ENCODE assay signal across 13 mouse cellular contexts in genomic region chr10:122715856-122716255, GRCm38 (mm10). TPM values are rescaled to one million over a fixed set of nuclear protein-coding genes. Genes with fewer than 3 reads are reported as not detected.
DNase-seq lines count a peak whose midpoint lies in the region; ATAC-seq and TF ChIP-seq lines count a peak whose summit lies in the region.
"Had no signal": no experiment of that assay in that cellular context is flagged by ENCODE, and none has a peak within 500 bp of the region (broad histone marks: within the 10 kb centered on the region; RNA-seq: fewer than 3 reads in every experiment).

No protein-coding gene starts in this region.

- DNase-seq in hindbrain, embryonic 10.5 days (ENCODE audit: low spot score) = no peak
- DNase-seq in cerebellum, adult 11 months = peak; percentile 52
- DNase-seq in forebrain, postnatal 0 days = peak; percentile 77
- DNase-seq: adrenal gland, postnatal 10 days; heart, postnatal 10 days; kidney, postnatal 10 days; liver had no signal

- no peaks in the 10 kb centered on the region for H3K27me3 ChIP-seq in hindbrain, embryonic 12.5 days
- no peaks in the 10 kb centered on the region for H3K27me3 ChIP-seq in hindbrain, embryonic 10.5 days (ENCODE audit: insufficient read depth, poor library complexity, severe bottlenecking)
- no peaks in the 10 kb centered on the region for H3K27me3 ChIP-seq in forebrain, postnatal 0 days (ENCODE audit: insufficient read depth, low read length)
- no peaks in the 10 kb centered on the region for H3K27me3 ChIP-seq in midbrain, embryonic 16.5 days (ENCODE audit: control insufficient read depth, insufficient read depth, low read depth, low read length)

- no peak overlapping the region for H3K4me3 ChIP-seq in hindbrain, embryonic 12.5 days
- no peak overlapping the region for H3K4me3 ChIP-seq in hindbrain, embryonic 10.5 days
- H3K4me3 ChIP-seq in forebrain, postnatal 0 days (ENCODE audit: low read depth, low read length) = no peak overlapping the region
- no peak overlapping the region for H3K4me3 ChIP-seq in midbrain, embryonic 16.5 days (ENCODE audit: low read depth, low read length)

- WGBS in hindbrain, embryonic 12.5 days = 80% methylated on average over 12 of the region's 12 CpGs
- WGBS in hindbrain, embryonic 10.5 days = 87% methylated on average over 12 of the region's 12 CpGs
- 17% methylated on average over 12 of the region's 12 CpGs for WGBS in forebrain, postnatal 0 days
- 51% methylated on average over 12 of the region's 12 CpGs for WGBS in midbrain, embryonic 16.5 days

- no peak for TF ChIP-seq CTCF in forebrain, postnatal 0 days (IDR thresholded peaks at IDR 0.05; ENCODE audit: low read depth)

- ATAC-seq in hindbrain, embryonic 12.5 days (ENCODE audit: low FRiP score) = no peak
- ATAC-seq in forebrain, postnatal 0 days = peak; percentile 56
- ATAC-seq in midbrain, embryonic 16.5 days = peak; percentile 49
- ATAC-seq in megakaryocyte, adult 5-6 weeks (ENCODE audit: poor library complexity, severe bottlenecking) = no peak
- no peak for ATAC-seq in erythroid progenitor cell, adult 5-6 weeks (replicated peaks; ENCODE audit: low FRiP score, poor library complexity, severe bottlenecking)
- no peak for ATAC-seq in megakaryocyte-erythroid progenitor cell, adult 5-6 weeks (replicated peaks; ENCODE audit: low FRiP score, low TSS enrichment, poor library complexity, severe bottlenecking)

- H3K9ac ChIP-seq in hindbrain, embryonic 12.5 days = no peak overlapping the region
- 0 out of 2 replicates have a peak overlapping the region, but pooled peaks have one; percentile 2 for H3K9ac ChIP-seq in forebrain, postnatal 0 days
- H3K9ac ChIP-seq in midbrain, embryonic 16.5 days (ENCODE audit: low read depth, low read length) = no peak overlapping the region

- H3K36me3 ChIP-seq in hindbrain, embryonic 12.5 days = no peaks in the 10 kb centered on the region
- H3K36me3 ChIP-seq in hindbrain, embryonic 10.5 days = no peaks in the 10 kb centered on the region
- no peaks in the 10 kb centered on the region for H3K36me3 ChIP-seq in forebrain, postnatal 0 days (ENCODE audit: insufficient read depth)
- no peaks in the 10 kb centered on the region for H3K36me3 ChIP-seq in midbrain, embryonic 16.5 days (ENCODE audit: control insufficient read depth, insufficient read depth, low read length)

- peak overlapping the region; percentile 12; the same call in 1 of the 2 replicates for H3K27ac ChIP-seq in hindbrain, embryonic 12.5 days
- H3K27ac ChIP-seq in hindbrain, embryonic 10.5 days = no peak overlapping the region
- peak overlapping the region; percentile 71 for H3K27ac ChIP-seq in forebrain, postnatal 0 days (ENCODE audit: low read depth, low read length)
- H3K27ac ChIP-seq in midbrain, embryonic 16.5 days (ENCODE audit: low read length) = peak overlapping the region; percentile 56
- H3K27ac ChIP-seq: macrophage had no signal

- peaks cover 44% of the 10 kb centered on the region for H3K4me1 ChIP-seq in hindbrain, embryonic 12.5 days
- H3K4me1 ChIP-seq in hindbrain, embryonic 10.5 days (replicated peaks) = peaks cover 32% of the 10 kb centered on the region
- H3K4me1 ChIP-seq in forebrain, postnatal 0 days (ENCODE audit: insufficient read depth) = peaks cover 34% of the 10 kb centered on the region
- H3K4me1 ChIP-seq in midbrain, embryonic 16.5 days (ENCODE audit: control insufficient read depth, insufficient read depth, low read length) = peaks cover 30% of the 10 kb centered on the region

- no peaks in the 10 kb centered on the region for H3K9me3 ChIP-seq in hindbrain, embryonic 12.5 days (replicated peaks)
- H3K9me3 ChIP-seq in hindbrain, embryonic 10.5 days = no peaks in the 10 kb centered on the region
- no peaks in the 10 kb centered on the region for H3K9me3 ChIP-seq in forebrain, postnatal 0 days (ENCODE audit: low read length)
- no peaks in the 10 kb centered on the region for H3K9me3 ChIP-seq in midbrain, embryonic 16.5 days (replicated peaks; ENCODE audit: control insufficient read depth, low read length, poor library complexity, severe bottlenecking)

- 0 out of 2 replicates have a peak overlapping the region, but pooled peaks have one; percentile 8 for H3K4me2 ChIP-seq in hindbrain, embryonic 12.5 days (replicated peaks)
- H3K4me2 ChIP-seq in forebrain, postnatal 0 days (ENCODE audit: low read depth) = peak overlapping the region; percentile 13
- H3K4me2 ChIP-seq in midbrain, embryonic 16.5 days (ENCODE audit: low read length) = no peak overlapping the region

RNA-seq across cellular contexts. Expression of gene Ppm1h, which starts 37.3 kb away (rescaled TPM):
- 11.8 and 12.9 TPM in 2 replicates for polyA plus RNA-seq in hindbrain, embryonic 12.5 days (2016; fragmentation: Nextera tagmentation; extraction: Ambion mirVana)
- polyA plus RNA-seq in hindbrain, embryonic 10.5 days (2016; fragmentation: Nextera tagmentation; extraction: Ambion mirVana) = 3.7 and 5.8 TPM in 2 replicates
- total RNA-seq in forebrain, postnatal 0 days (2014; rRNA removed) = 28.9 and 31.7 TPM in 2 replicates
- 21.0 and 31.1 TPM in 2 replicates for polyA plus RNA-seq in forebrain, postnatal 0 days (2015; fragmentation: Nextera tagmentation; extraction: Ambion mirVana)
- 23.7 and 25.2 TPM in 2 replicates for polyA plus RNA-seq in midbrain, embryonic 16.5 days (2015; fragmentation: Nextera tagmentation; extraction: Ambion mirVana)
- total RNA-seq in megakaryocyte, adult 5-6 weeks (2015) = 31.8 and 46.5 TPM in 2 replicates
- 27.9 and 36.6 TPM in 2 replicates for total RNA-seq in megakaryocyte, adult 5-6 weeks (2017)
- 2.9 and 3.2 TPM in 2 replicates for total RNA-seq in erythroid progenitor cell, adult 5-6 weeks (2015; ENCODE audit: low replicate concordance)
- total RNA-seq in erythroid progenitor cell, adult 5-6 weeks (2017; ENCODE audit: low replicate concordance) = 2.6 and 14.8 TPM in 2 replicates
- total RNA-seq in megakaryocyte-erythroid progenitor cell, adult 5-6 weeks (2014; fragmentation: Nextera tagmentation) = 3.7 and 7.2 TPM in 2 replicates
- 2.8 and 4.8 TPM in 2 replicates for total RNA-seq in megakaryocyte-erythroid progenitor cell, adult 5-6 weeks (2017)

Comparison
In these comparisons a context has a peak if more than half of its experiments do, and no peak if none do; other contexts are left out.
1. ATAC-seq: peak in forebrain, postnatal 0 days (single experiment) and midbrain, embryonic 16.5 days (single experiment); none in hindbrain, embryonic 12.5 days (single experiment), megakaryocyte, adult 5-6 weeks (single experiment), erythroid progenitor cell, adult 5-6 weeks (single experiment) and megakaryocyte-erythroid progenitor cell, adult 5-6 weeks (single experiment).